Mouse (Mus musculus): ENCODE results near the gene Slc6a6.

DNA sequence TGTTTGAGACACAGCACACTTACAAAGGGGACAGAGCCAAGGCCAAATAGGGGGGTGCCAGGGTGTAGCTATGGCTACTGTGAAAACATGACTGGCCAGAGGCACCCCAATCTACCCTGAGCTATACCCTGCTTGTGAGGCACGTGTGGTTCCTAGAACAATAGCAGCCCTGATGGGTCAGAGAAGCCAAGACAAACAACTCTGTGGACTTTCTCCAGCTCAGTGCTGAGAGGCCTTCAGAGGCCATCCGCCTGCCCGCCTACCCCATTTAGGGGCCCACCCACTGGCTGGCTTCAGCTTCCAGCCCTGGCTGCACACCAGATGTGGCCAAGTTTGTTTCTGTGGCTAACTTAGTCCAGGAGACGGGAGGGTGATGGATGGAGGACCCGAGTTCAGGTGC, 52.6 kb downstream of the Slc6a6 start:
- TF ChIP-seq POLR2A (IDR thresholded peaks at IDR 0.05; ENCODE audit: insufficient read depth, low read length) = no peak
- no peak for TF ChIP-seq EP300 (IDR thresholded peaks at IDR 0.05; ENCODE audit: insufficient read depth, low read depth, low read length)
